Mouse (Mus musculus): Measurements from ENCODE around the gene Pfn3. TPM values are rescaled to one million over a fixed set of nuclear protein-coding genes. Genes with fewer than 3 reads are reported as not detected.

The Pfn3 gene
- polyA plus RNA-seq, 1 experiment, result not detected

GRCm38 (mm10) chr13:55430566-55430965, 15.5 kb upstream of the Pfn3 start:
- no peak for DNase-seq
- Histone ChIP-seq H3K4me1 (replicated peaks; ENCODE audit: control insufficient read depth, insufficient read depth, low read length) (peaks cover 26% of the 10 kb centered on the region), H3K27ac (ENCODE audit: control insufficient read depth, insufficient read depth, low read length) (peak overlapping the region; percentile 38; the same call in 1 of the 2 replicates), H3K36me3 (ENCODE audit: control insufficient read depth, insufficient read depth, low read length) (no peaks in the 10 kb centered on the region), H3K4me3 (ENCODE audit: control insufficient read depth, insufficient read depth, low read length) (no peak overlapping the region), H3K27me3 (ENCODE audit: control insufficient read depth, insufficient read depth, low read length) (no peaks in the 10 kb centered on the region)
- TF ChIP-seq CTCF (IDR thresholded peaks at IDR 0.05; ENCODE audit: borderline replicate concordance, control insufficient read depth, extremely low read depth, insufficient read depth, low read length, poor library complexity), result no peak
- no peak for TF ChIP-seq POLR2A (IDR thresholded peaks at IDR 0.05; ENCODE audit: control insufficient read depth, extremely low read depth, insufficient read depth, low read length, poor library complexity)
- 96% methylated on average over 2 of the region's 2 CpGs for WGBS

- Histone ChIP-seq H3K27ac (ENCODE audit: control insufficient read depth, insufficient read depth, low read length) (peak overlapping the region; percentile 2; the same call in 1 of the 2 replicates), H3K4me1 (replicated peaks; ENCODE audit: control insufficient read depth, insufficient read depth, low read length) (peaks cover 26% of the 10 kb centered on the region), H3K4me3 (ENCODE audit: control insufficient read depth, insufficient read depth, low read length) (no peak overlapping the region), H3K36me3 (ENCODE audit: control insufficient read depth, insufficient read depth, low read length) (no peaks in the 10 kb centered on the region), H3K27me3 (ENCODE audit: control insufficient read depth, insufficient read depth, low read length) (no peaks in the 10 kb centered on the region)
- 55% methylated on average over 12 of the region's 12 CpGs for WGBS
- no peak for DNase-seq
- no peak for TF ChIP-seq CTCF (IDR thresholded peaks at IDR 0.05; ENCODE audit: borderline replicate concordance, control insufficient read depth, extremely low read depth, insufficient read depth, low read length, poor library complexity)
- no peak for TF ChIP-seq POLR2A (IDR thresholded peaks at IDR 0.05; ENCODE audit: control insufficient read depth, extremely low read depth, insufficient read depth, low read length, poor library complexity)
Observed at GRCm38 (mm10) chr13:55429226-55429888, 14.3 kb upstream of the Pfn3 start.

GRCm38 (mm10) chr13:55426613-55427012, 11.6 kb upstream of the Pfn3 start, which contains the start of gene F12:
TSS of gene F12 (minus strand) at chr13:55426793.
- Histone ChIP-seq H3K4me3 (ENCODE audit: control insufficient read depth, insufficient read depth, low read length) (no peak within 1 kb of the TSS), H3K36me3 (ENCODE audit: control insufficient read depth, insufficient read depth, low read length) (no peaks in the 10 kb centered on the region), H3K27ac (ENCODE audit: control insufficient read depth, insufficient read depth, low read length) (no peak within 1 kb of the TSS), H3K27me3 (ENCODE audit: control insufficient read depth, insufficient read depth, low read length) (no peaks in the 10 kb centered on the region), H3K4me1 (replicated peaks; ENCODE audit: control insufficient read depth, insufficient read depth, low read length) (peaks cover 14% of the 10 kb centered on the region)
- WGBS, result 97% methylated on average over 10 of the region's 10 CpGs
- DNase-seq, result no peak
- TF ChIP-seq CTCF (IDR thresholded peaks at IDR 0.05; ENCODE audit: borderline replicate concordance, control insufficient read depth, extremely low read depth, insufficient read depth, low read length, poor library complexity), result no peak
- no peak for TF ChIP-seq POLR2A (IDR thresholded peaks at IDR 0.05; ENCODE audit: control insufficient read depth, extremely low read depth, insufficient read depth, low read length, poor library complexity)

- H3K4me3 ChIP-seq (ENCODE audit: control insufficient read depth, insufficient read depth, low read length), result 0 out of 2 replicates have a peak overlapping the region, but pooled peaks have one; percentile 9
- no peaks in the 10 kb centered on the region for H3K36me3 ChIP-seq (ENCODE audit: control insufficient read depth, insufficient read depth, low read length)
- peak; percentile 85 for DNase-seq
- H3K27me3 ChIP-seq (ENCODE audit: control insufficient read depth, insufficient read depth, low read length), result peaks cover 12% of the 10 kb centered on the region; the same call in 1 of the 2 replicates
- H3K27ac ChIP-seq (ENCODE audit: control insufficient read depth, insufficient read depth, low read length), result no peak overlapping the region
- peaks cover 25% of the 10 kb centered on the region for H3K4me1 ChIP-seq (replicated peaks; ENCODE audit: control insufficient read depth, insufficient read depth, low read length)
- TF ChIP-seq CTCF (IDR thresholded peaks at IDR 0.05; ENCODE audit: borderline replicate concordance, control insufficient read depth, extremely low read depth, insufficient read depth, low read length, poor library complexity) (peak; percentile 85), POLR2A (IDR thresholded peaks at IDR 0.05; ENCODE audit: control insufficient read depth, extremely low read depth, insufficient read depth, low read length, poor library complexity) (no peak)
- 13% methylated on average over 35 of the region's 35 CpGs for WGBS
Observed at GRCm38 (mm10) chr13:55420933-55421800, 6.1 kb upstream of the Pfn3 start.

GRCm38 (mm10) chr13:55420018-55420932, 5.2 kb upstream of the Pfn3 start:
- no peaks in the 10 kb centered on the region for H3K36me3 ChIP-seq (ENCODE audit: control insufficient read depth, insufficient read depth, low read length)
- H3K27ac ChIP-seq (ENCODE audit: control insufficient read depth, insufficient read depth, low read length), result no peak overlapping the region
- 30% methylated on average over 51 of the region's 51 CpGs for WGBS
- peaks cover 25% of the 10 kb centered on the region for H3K4me1 ChIP-seq (replicated peaks; ENCODE audit: control insufficient read depth, insufficient read depth, low read length)
- H3K4me3 ChIP-seq (ENCODE audit: control insufficient read depth, insufficient read depth, low read length), result no peak overlapping the region
- TF ChIP-seq POLR2A (IDR thresholded peaks at IDR 0.05; ENCODE audit: control insufficient read depth, extremely low read depth, insufficient read depth, low read length, poor library complexity), result no peak
- no peak for TF ChIP-seq CTCF (IDR thresholded peaks at IDR 0.05; ENCODE audit: borderline replicate concordance, control insufficient read depth, extremely low read depth, insufficient read depth, low read length, poor library complexity)
- peaks cover 12% of the 10 kb centered on the region; the same call in 1 of the 2 replicates for H3K27me3 ChIP-seq (ENCODE audit: control insufficient read depth, insufficient read depth, low read length)
- peak; percentile 26 for DNase-seq

Measured in thymus, adult 2 months (tissue).